Mouse (Mus musculus) neural tube, embryonic 12.5 days (tissue): ENCODE data around the gene Exph5. TPM values are rescaled to one million over a fixed set of nuclear protein-coding genes. Genes with fewer than 3 reads are reported as not detected.

Source experiments
- ATAC-seq: fragments of 200-750 bp; cut with Nextera tagmentation; 2 replicates; pipeline ENCODE4 v1.8.0; 2017; ENCODE audit warnings: low read depth, mild to moderate bottlenecking, moderate TSS enrichment, moderate library complexity; ENCODE audit not compliant: low FRiP score
- H3K27ac ChIP-seq: fragments of 300-500 bp; sonication (generic); 2 replicates; pipeline ENCODE4 v1.5.1; 2016
- H3K27me3 ChIP-seq: fragments of 300-500 bp; sonication (generic); replicated peaks from 2 replicates; pipeline ENCODE4 v1.6.1; 2016; ENCODE audit warnings: mild to moderate bottlenecking
- H3K36me3 ChIP-seq: fragments of 300-500 bp; sonication (generic); 2 replicates; pipeline ENCODE4 v1.6.1; 2016; ENCODE audit warnings: mild to moderate bottlenecking
- H3K4me1 ChIP-seq: fragments of 300-500 bp; sonication (generic); 2 replicates; pipeline ENCODE4 v1.6.1; 2016
- H3K4me2 ChIP-seq: fragments of 300-500 bp; sonication (generic); replicated peaks from 2 replicates; pipeline ENCODE4 v1.6.1; 2016; ENCODE audit warnings: mild to moderate bottlenecking
- H3K4me3 ChIP-seq: fragments of 300-500 bp; sonication (generic); 2 replicates; pipeline ENCODE4 v1.5.1; 2016
- H3K9ac ChIP-seq: fragments of 300-500 bp; sonication (generic); 2 replicates; pipeline ENCODE4 v1.6.1; 2016; ENCODE audit warnings: mild to moderate bottlenecking
- H3K9me3 ChIP-seq: fragments of 300-500 bp; sonication (generic); 2 replicates; pipeline ENCODE4 v1.6.1; 2016; ENCODE audit warnings: mild to moderate bottlenecking
- WGBS: fragments of 180-500 bp; shearing (Covaris S2); methylation state at CpG from one replicate; pipeline ENCODE4 v1.1.7; 2016; 5-methylcytosine and 5-hydroxymethylcytosine counted together
- polyA plus RNA-seq: library from polyadenylated mRNA; unstranded; fragments of >200 nt; fragmentation: Nextera tagmentation; extraction: Ambion mirVana; gene quantifications from 2 replicates; pipeline ENCODE4 v1.2.1, GENCODE M21; 2016

Exph5 gene
- polyA plus RNA-seq, 1 experiment from 2014 or later: 0.38 TPM

- no peak overlapping the region for H3K4me2 ChIP-seq
- no peaks in the 10 kb centered on the region for H3K9me3 ChIP-seq
- H3K27ac ChIP-seq: no peak overlapping the region
- no peaks in the 10 kb centered on the region for H3K27me3 ChIP-seq
- H3K4me1 ChIP-seq: no peaks in the 10 kb centered on the region
- H3K36me3 ChIP-seq: no peaks in the 10 kb centered on the region
- ATAC-seq: no peak
- H3K4me3 ChIP-seq: no peak overlapping the region
- WGBS: 89% methylated on average over 3 of the region's 3 CpGs
- no peak overlapping the region for H3K9ac ChIP-seq
These were observed 76.7 kb downstream of the Exph5 start for GRCm38 (mm10) chr9:53378171-53378570.

- H3K4me1 ChIP-seq: peaks cover 4% of the 10 kb centered on the region
- no peaks in the 10 kb centered on the region for H3K36me3 ChIP-seq
- ATAC-seq: no peak
- H3K4me2 ChIP-seq: no peak overlapping the region
- H3K9ac ChIP-seq: no peak overlapping the region
- no peaks in the 10 kb centered on the region for H3K27me3 ChIP-seq
- 90% methylated on average over 2 of the region's 2 CpGs for WGBS
- H3K4me3 ChIP-seq: no peak overlapping the region
- H3K27ac ChIP-seq: no peak overlapping the region
- H3K9me3 ChIP-seq: no peaks in the 10 kb centered on the region
These were observed 79.1 kb downstream of the Exph5 start for GRCm38 (mm10) chr9:53380595-53380994.

- no peak overlapping the region for H3K4me3 ChIP-seq
- no peak overlapping the region for H3K27ac ChIP-seq
- peaks cover 4% of the 10 kb centered on the region for H3K4me1 ChIP-seq
- no peak overlapping the region for H3K9ac ChIP-seq
- no peak for ATAC-seq
- H3K36me3 ChIP-seq: no peaks in the 10 kb centered on the region
- H3K4me2 ChIP-seq: no peak overlapping the region
- no peaks in the 10 kb centered on the region for H3K9me3 ChIP-seq
- 81% methylated on average over 5 of the region's 5 CpGs for WGBS
- H3K27me3 ChIP-seq: no peaks in the 10 kb centered on the region
These were observed 79.7 kb downstream of the Exph5 start for GRCm38 (mm10) chr9:53381113-53381615.

GRCm38 (mm10) chr9:53383951-53384866, 82.7 kb downstream of the Exph5 start, which contains the start of gene Kdelc2:
Gene Kdelc2 (plus strand): TSS chr9:53384025.
- under 1% methylated on average over 75 of the region's 75 CpGs for WGBS
- Histone ChIP-seq H3K4me2 (peak within 1 kb of the TSS; percentile 95), H3K9me3 (no peaks in the 10 kb centered on the region), H3K36me3 (no peaks in the 10 kb centered on the region), H3K9ac (peak within 1 kb of the TSS; percentile 75), H3K4me3 (peak within 1 kb of the TSS; percentile 69), H3K4me1 (peaks cover 4% of the 10 kb centered on the region), H3K27ac (peak within 1 kb of the TSS; percentile 54), H3K27me3 (no peaks in the 10 kb centered on the region)
- ATAC-seq: peak; percentile 97

GRCm38 (mm10) chr9:53384873-53385272, 83.4 kb downstream of the Exph5 start:
- H3K4me2 ChIP-seq: peak overlapping the region; percentile 95
- no peaks in the 10 kb centered on the region for H3K36me3 ChIP-seq
- H3K27me3 ChIP-seq: no peaks in the 10 kb centered on the region
- H3K9me3 ChIP-seq: no peaks in the 10 kb centered on the region
- 15% methylated on average over 8 of the region's 8 CpGs for WGBS
- peak overlapping the region; percentile 69 for H3K4me3 ChIP-seq
- peak overlapping the region; percentile 75; the same call in 1 of the 2 replicates for H3K9ac ChIP-seq
- H3K27ac ChIP-seq: no peak overlapping the region
- H3K4me1 ChIP-seq: peaks cover 4% of the 10 kb centered on the region
- ATAC-seq: peak; percentile 29

- Histone ChIP-seq H3K9me3 (no peaks in the 10 kb centered on the region), H3K4me1 (peaks cover 4% of the 10 kb centered on the region), H3K36me3 (no peaks in the 10 kb centered on the region), H3K27me3 (no peaks in the 10 kb centered on the region), H3K9ac (no peak overlapping the region), H3K4me2 (no peak overlapping the region), H3K27ac (no peak overlapping the region), H3K4me3 (no peak overlapping the region)
- WGBS: 70% methylated on average over 2 of the region's 2 CpGs
- ATAC-seq: no peak
These were observed 86.0 kb downstream of the Exph5 start for GRCm38 (mm10) chr9:53387431-53387830.

- Histone ChIP-seq H3K9ac (no peak overlapping the region), H3K36me3 (no peaks in the 10 kb centered on the region), H3K4me1 (peaks cover 4% of the 10 kb centered on the region), H3K4me2 (no peak overlapping the region), H3K27me3 (no peaks in the 10 kb centered on the region), H3K27ac (no peak overlapping the region), H3K4me3 (no peak overlapping the region), H3K9me3 (no peaks in the 10 kb centered on the region)
- no peak for ATAC-seq
- WGBS: 86% methylated on average over 3 of the region's 3 CpGs
These were observed 87.6 kb downstream of the Exph5 start for GRCm38 (mm10) chr9:53389109-53389508.

- Histone ChIP-seq H3K27me3 (no peaks in the 10 kb centered on the region), H3K4me1 (no peaks in the 10 kb centered on the region), H3K27ac (no peak overlapping the region), H3K4me2 (no peak overlapping the region), H3K9me3 (no peaks in the 10 kb centered on the region), H3K4me3 (no peak overlapping the region), H3K36me3 (no peaks in the 10 kb centered on the region), H3K9ac (no peak overlapping the region)
- WGBS: 85% methylated on average over 7 of the region's 7 CpGs
- ATAC-seq: no peak
These were observed 88.7 kb downstream of the Exph5 start for GRCm38 (mm10) chr9:53390136-53390535.

GRCm38 (mm10) chr9:53397685-53398387, 96.4 kb downstream of the Exph5 start:
- no peak overlapping the region for H3K4me2 ChIP-seq
- WGBS: 83% methylated on average over 13 of the region's 13 CpGs
- H3K27me3 ChIP-seq: no peaks in the 10 kb centered on the region
- no peaks in the 10 kb centered on the region for H3K36me3 ChIP-seq
- H3K9ac ChIP-seq: no peak overlapping the region
- H3K27ac ChIP-seq: no peak overlapping the region
- no peak for ATAC-seq
- H3K9me3 ChIP-seq: no peaks in the 10 kb centered on the region
- H3K4me1 ChIP-seq: peaks cover 11% of the 10 kb centered on the region
- H3K4me3 ChIP-seq: no peak overlapping the region

GRCm38 (mm10) chr9:53398388-53398700, 96.9 kb downstream of the Exph5 start:
- H3K27ac ChIP-seq: no peak overlapping the region
- ATAC-seq: no peak
- H3K4me3 ChIP-seq: no peak overlapping the region
- peaks cover 11% of the 10 kb centered on the region for H3K4me1 ChIP-seq
- H3K36me3 ChIP-seq: no peaks in the 10 kb centered on the region
- no peak overlapping the region for H3K4me2 ChIP-seq
- H3K9ac ChIP-seq: no peak overlapping the region
- WGBS: 6% methylated on average over 5 of the region's 5 CpGs
- H3K27me3 ChIP-seq: no peaks in the 10 kb centered on the region
- H3K9me3 ChIP-seq: no peaks in the 10 kb centered on the region

GRCm38 (mm10) chr9:53399537-53399936, 98.1 kb downstream of the Exph5 start:
- no peaks in the 10 kb centered on the region for H3K27me3 ChIP-seq
- H3K4me3 ChIP-seq: no peak overlapping the region
- no peak overlapping the region for H3K4me2 ChIP-seq
- H3K9ac ChIP-seq: no peak overlapping the region
- 95% methylated on average over 8 of the region's 8 CpGs for WGBS
- no peaks in the 10 kb centered on the region for H3K9me3 ChIP-seq
- H3K27ac ChIP-seq: no peak overlapping the region
- H3K36me3 ChIP-seq: no peaks in the 10 kb centered on the region
- H3K4me1 ChIP-seq: peaks cover 14% of the 10 kb centered on the region
- no peak for ATAC-seq

GRCm38 (mm10) chr9:53400696-53401095, 99.2 kb downstream of the Exph5 start:
- Histone ChIP-seq H3K27ac (no peak overlapping the region), H3K4me3 (no peak overlapping the region), H3K27me3 (no peaks in the 10 kb centered on the region), H3K9me3 (no peaks in the 10 kb centered on the region), H3K4me1 (peaks cover 20% of the 10 kb centered on the region), H3K4me2 (no peak overlapping the region), H3K36me3 (no peaks in the 10 kb centered on the region), H3K9ac (no peak overlapping the region)
- no peak for ATAC-seq
- WGBS: 78% methylated on average over 4 of the region's 4 CpGs
